Mouse (Mus musculus) forebrain, embryonic 15.5 days (tissue): Measurements from ENCODE around the gene Igf2bp1. TPM values are rescaled to one million over a fixed set of nuclear protein-coding genes. Genes with fewer than 3 reads are reported as not detected.

ENCODE experiments used
- ATAC-seq: fragments of 200-750 bp; cut with Nextera tagmentation; replicated peaks from 2 replicates; pipeline ENCODE4 v1.8.0; 2017; ENCODE audit warnings: mild to moderate bottlenecking, moderate TSS enrichment, moderate library complexity
- H3K27ac ChIP-seq: fragments of 300-500 bp; sonication (generic); replicated peaks from 2 replicates; pipeline ENCODE4 v1.5.1; 2015; ENCODE audit warnings: mild to moderate bottlenecking, inconsistent platforms
- H3K27me3 ChIP-seq: fragments of 300-500 bp; sonication (generic); 2 replicates; pipeline ENCODE4 v1.6.1; 2015; ENCODE audit warnings: inconsistent platforms
- H3K36me3 ChIP-seq: fragments of 300-500 bp; sonication (generic); 2 replicates; pipeline ENCODE4 v1.6.1; 2015; ENCODE audit warnings: mild to moderate bottlenecking, inconsistent platforms
- H3K4me1 ChIP-seq: fragments of 300-500 bp; sonication (generic); 2 replicates; pipeline ENCODE4 v1.6.1; 2015; ENCODE audit warnings: inconsistent platforms
- H3K4me2 ChIP-seq: fragments of 300-500 bp; sonication (generic); replicated peaks from 2 replicates; pipeline ENCODE4 v1.6.1; 2015; ENCODE audit warnings: mild to moderate bottlenecking, inconsistent platforms
- H3K4me3 ChIP-seq: fragments of 300-500 bp; sonication (generic); 2 replicates; pipeline ENCODE4 v1.5.1; 2015; ENCODE audit warnings: mild to moderate bottlenecking, inconsistent platforms
- H3K9ac ChIP-seq: fragments of 300-500 bp; sonication (generic); replicated peaks from 2 replicates; pipeline ENCODE4 v1.6.1; 2015; ENCODE audit warnings: mild to moderate bottlenecking, inconsistent platforms
- H3K9me3 ChIP-seq: fragments of 300-500 bp; sonication (generic); 2 replicates; pipeline ENCODE4 v1.6.1; 2016; ENCODE audit warnings: inconsistent platforms
- WGBS: fragments of 180-500 bp; shearing (Covaris S2); methylation state at CpG from one replicate; pipeline ENCODE4 v1.1.7; 2015; ENCODE audit warnings: mixed read lengths; 5-methylcytosine and 5-hydroxymethylcytosine counted together
- polyA plus RNA-seq: library from polyadenylated mRNA; unstranded; fragments of >200 nt; fragmentation: Nextera tagmentation; extraction: Ambion mirVana; gene quantifications from 2 replicates; pipeline ENCODE4 v1.2.1, GENCODE M21; 2015

Gene Igf2bp1
- polyA plus RNA-seq, 1 experiment from 2014 or later = 22.0 TPM

DNA sequence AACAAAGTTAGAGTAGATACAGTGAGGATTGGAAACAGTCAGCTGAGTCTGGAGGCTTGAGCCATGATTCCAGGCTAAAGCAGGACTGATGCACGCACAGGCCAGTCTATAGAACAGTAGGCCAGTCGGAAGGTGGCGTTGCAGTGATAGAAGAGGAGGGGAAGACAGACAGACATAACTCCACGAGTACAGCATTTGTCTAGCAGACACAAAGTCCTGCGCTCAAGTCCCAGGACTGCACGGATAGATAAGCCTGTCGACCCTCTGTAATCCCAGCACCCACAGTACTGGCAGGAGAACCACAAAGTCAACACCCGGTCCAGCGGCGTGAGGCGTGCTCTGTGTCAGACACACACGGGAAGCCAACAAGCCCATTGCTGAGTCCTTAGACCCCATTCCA is 23.9 kb downstream of the Igf2bp1 start:
- Histone ChIP-seq H3K9ac (no peak overlapping the region), H3K4me3 (no peak overlapping the region), H3K27ac (no peak overlapping the region), H3K4me1 (no peaks in the 10 kb centered on the region), H3K36me3 (0 out of 2 replicates have a peak, but pooled peaks cover 5% of the 10 kb centered on the region), H3K4me2 (no peak overlapping the region), H3K27me3 (no peaks in the 10 kb centered on the region), H3K9me3 (no peaks in the 10 kb centered on the region)
- 82% methylated on average over 12 of the region's 12 CpGs for WGBS
- ATAC-seq = no peak

GRCm38 (mm10) chr11:95980762-95981418 is 24.9 kb downstream of the Igf2bp1 start:
- no peak overlapping the region for H3K4me3 ChIP-seq
- H3K27me3 ChIP-seq = no peaks in the 10 kb centered on the region
- no peak overlapping the region for H3K9ac ChIP-seq
- no peak for ATAC-seq
- H3K27ac ChIP-seq = no peak overlapping the region
- H3K4me2 ChIP-seq = no peak overlapping the region
- H3K4me1 ChIP-seq = no peaks in the 10 kb centered on the region
- H3K36me3 ChIP-seq = peaks cover 14% of the 10 kb centered on the region
- WGBS = 64% methylated on average over 8 of the region's 8 CpGs
- no peaks in the 10 kb centered on the region for H3K9me3 ChIP-seq

GRCm38 (mm10) chr11:95978487-95978886 is 27.3 kb downstream of the Igf2bp1 start:
- Histone ChIP-seq H3K9me3 (no peaks in the 10 kb centered on the region), H3K9ac (no peak overlapping the region), H3K4me1 (no peaks in the 10 kb centered on the region), H3K36me3 (peaks cover 33% of the 10 kb centered on the region), H3K27ac (no peak overlapping the region), H3K4me2 (no peak overlapping the region), H3K27me3 (no peaks in the 10 kb centered on the region), H3K4me3 (no peak overlapping the region)
- no peak for ATAC-seq
- WGBS = 94% methylated on average over 3 of the region's 3 CpGs

GRCm38 (mm10) chr11:95976290-95976689 is 29.4 kb downstream of the Igf2bp1 start:
- H3K9ac ChIP-seq = no peak overlapping the region
- H3K27me3 ChIP-seq = no peaks in the 10 kb centered on the region
- H3K4me3 ChIP-seq = no peak overlapping the region
- H3K9me3 ChIP-seq = no peaks in the 10 kb centered on the region
- no peaks in the 10 kb centered on the region for H3K4me1 ChIP-seq
- no peak for ATAC-seq
- H3K4me2 ChIP-seq = no peak overlapping the region
- 83% methylated on average over 2 of the region's 2 CpGs for WGBS
- H3K27ac ChIP-seq = no peak overlapping the region
- H3K36me3 ChIP-seq = peaks cover 46% of the 10 kb centered on the region

- Histone ChIP-seq H3K9ac (no peak overlapping the region), H3K4me3 (no peak overlapping the region), H3K9me3 (no peaks in the 10 kb centered on the region), H3K4me1 (no peaks in the 10 kb centered on the region), H3K36me3 (peaks cover 52% of the 10 kb centered on the region), H3K27me3 (no peaks in the 10 kb centered on the region), H3K4me2 (no peak overlapping the region), H3K27ac (no peak overlapping the region)
- ATAC-seq = no peak
- 96% methylated on average over 5 of the region's 5 CpGs for WGBS
Observed at GRCm38 (mm10) chr11:95975694-95976093, 30.0 kb downstream of the Igf2bp1 start.

DNA sequence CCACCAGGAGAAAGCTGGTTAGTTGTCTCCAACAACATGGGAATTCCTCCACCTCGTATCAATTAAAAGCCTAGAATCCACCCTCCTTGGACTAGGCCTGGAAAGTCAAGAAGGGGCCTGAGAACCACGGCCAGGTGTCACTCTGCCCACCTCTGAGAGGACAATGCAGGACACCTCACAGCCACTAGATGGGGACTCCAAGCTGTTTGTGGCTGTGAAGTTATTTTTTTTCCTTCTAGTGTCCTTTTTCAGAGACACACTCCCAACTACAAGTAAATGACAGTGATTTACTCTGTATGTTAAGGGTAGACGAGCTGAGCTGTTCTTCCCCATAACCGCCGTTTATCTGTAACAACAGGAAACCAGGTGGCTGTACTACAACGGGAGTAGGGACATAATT is 32.6 kb downstream of the Igf2bp1 start:
- no peaks in the 10 kb centered on the region for H3K4me1 ChIP-seq
- H3K9me3 ChIP-seq = no peaks in the 10 kb centered on the region
- no peak for ATAC-seq
- no peak overlapping the region for H3K4me3 ChIP-seq
- peaks cover 74% of the 10 kb centered on the region for H3K36me3 ChIP-seq
- no peak overlapping the region for H3K9ac ChIP-seq
- 90% methylated on average over 6 of the region's 6 CpGs for WGBS
- H3K27ac ChIP-seq = no peak overlapping the region
- H3K27me3 ChIP-seq = no peaks in the 10 kb centered on the region
- H3K4me2 ChIP-seq = no peak overlapping the region

DNA sequence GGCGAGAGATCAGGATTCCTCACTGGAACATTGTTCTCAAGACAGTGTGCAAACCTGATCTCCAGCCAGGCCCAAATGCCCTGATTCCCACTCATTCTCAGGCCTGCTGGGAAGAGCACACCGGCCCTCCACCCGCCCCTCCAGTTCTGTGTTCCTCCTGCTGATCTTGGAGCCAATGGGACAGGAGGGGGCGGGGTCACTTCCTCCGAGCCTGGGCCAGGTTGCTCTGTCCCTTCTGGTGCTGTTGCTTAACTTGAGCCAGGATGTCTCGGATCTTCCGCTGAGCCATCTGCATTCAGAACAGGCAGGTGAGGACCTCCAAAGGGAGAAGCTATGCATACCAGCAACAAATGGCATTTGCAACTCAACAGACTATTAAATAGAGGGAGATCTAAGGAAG is 42.4 kb downstream of the Igf2bp1 start:
- no peak overlapping the region for H3K9ac ChIP-seq
- no peaks in the 10 kb centered on the region for H3K9me3 ChIP-seq
- 71% methylated on average over 7 of the region's 7 CpGs for WGBS
- no peak overlapping the region for H3K4me2 ChIP-seq
- H3K27me3 ChIP-seq = no peaks in the 10 kb centered on the region
- ATAC-seq = no peak
- H3K4me3 ChIP-seq = no peak overlapping the region
- H3K36me3 ChIP-seq = peaks cover 51% of the 10 kb centered on the region
- no peak overlapping the region for H3K27ac ChIP-seq
- H3K4me1 ChIP-seq = no peaks in the 10 kb centered on the region

DNA sequence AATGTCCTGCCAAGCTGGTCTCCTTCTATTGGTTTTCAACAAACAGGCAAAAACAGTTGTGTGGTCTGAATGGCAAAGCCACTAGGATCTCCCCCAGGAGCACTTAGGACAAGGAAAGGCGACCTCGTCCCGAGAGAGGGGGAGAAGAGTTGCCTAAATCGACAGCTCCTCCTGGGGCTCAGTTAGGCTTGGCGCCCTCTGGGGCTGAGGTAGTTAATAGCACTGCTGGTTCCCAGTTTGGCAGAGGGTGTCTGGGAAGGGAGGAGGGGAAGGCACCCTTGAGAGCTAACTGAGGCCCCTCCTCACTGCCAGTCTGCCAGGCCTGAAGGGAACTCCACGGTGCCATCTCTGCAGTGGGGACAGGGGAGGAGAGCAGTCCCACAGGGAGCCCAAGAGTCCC is 46.6 kb downstream of the Igf2bp1 start:
- 70% methylated on average over 6 of the region's 6 CpGs for WGBS
- Histone ChIP-seq H3K4me1 (no peaks in the 10 kb centered on the region), H3K4me2 (no peak overlapping the region), H3K27ac (no peak overlapping the region), H3K36me3 (peaks cover 12% of the 10 kb centered on the region), H3K9ac (no peak overlapping the region), H3K27me3 (no peaks in the 10 kb centered on the region), H3K9me3 (no peaks in the 10 kb centered on the region), H3K4me3 (no peak overlapping the region)
- ATAC-seq = no peak

GRCm38 (mm10) chr11:95958251-95958650 is 47.5 kb downstream of the Igf2bp1 start:
- H3K36me3 ChIP-seq = peaks cover 6% of the 10 kb centered on the region
- no peak overlapping the region for H3K9ac ChIP-seq
- WGBS = 64% methylated on average over 9 of the region's 9 CpGs
- no peaks in the 10 kb centered on the region for H3K9me3 ChIP-seq
- no peak overlapping the region for H3K4me2 ChIP-seq
- no peaks in the 10 kb centered on the region for H3K4me1 ChIP-seq
- no peak overlapping the region for H3K4me3 ChIP-seq
- ATAC-seq = no peak
- no peaks in the 10 kb centered on the region for H3K27me3 ChIP-seq
- H3K27ac ChIP-seq = no peak overlapping the region

DNA sequence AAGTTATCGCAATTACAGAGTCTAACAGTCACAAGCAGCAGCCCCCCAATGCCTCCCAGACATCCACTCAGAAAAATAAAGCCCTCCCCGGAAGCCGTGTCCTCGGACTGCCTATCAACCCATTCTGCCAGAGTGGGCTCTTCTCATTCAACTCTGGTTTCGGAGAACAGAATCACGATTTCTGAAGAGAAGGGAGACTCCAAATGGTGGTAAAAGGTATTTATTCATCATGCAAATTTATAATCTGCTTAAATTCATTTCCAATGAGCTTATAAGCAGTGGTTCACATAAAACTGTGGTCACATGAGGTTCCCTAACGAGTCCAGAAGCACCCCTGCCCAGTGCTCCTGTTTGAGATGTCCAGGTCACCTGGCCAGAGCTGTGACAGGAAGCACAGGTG is 48.3 kb downstream of the Igf2bp1 start:
- H3K9ac ChIP-seq = no peak overlapping the region
- WGBS = 69% methylated on average over 7 of the region's 7 CpGs
- H3K9me3 ChIP-seq = no peaks in the 10 kb centered on the region
- no peaks in the 10 kb centered on the region for H3K4me1 ChIP-seq
- no peak overlapping the region for H3K4me2 ChIP-seq
- peaks cover 5% of the 10 kb centered on the region for H3K36me3 ChIP-seq
- no peak overlapping the region for H3K4me3 ChIP-seq
- H3K27me3 ChIP-seq = no peaks in the 10 kb centered on the region
- H3K27ac ChIP-seq = no peak overlapping the region
- ATAC-seq = no peak

DNA sequence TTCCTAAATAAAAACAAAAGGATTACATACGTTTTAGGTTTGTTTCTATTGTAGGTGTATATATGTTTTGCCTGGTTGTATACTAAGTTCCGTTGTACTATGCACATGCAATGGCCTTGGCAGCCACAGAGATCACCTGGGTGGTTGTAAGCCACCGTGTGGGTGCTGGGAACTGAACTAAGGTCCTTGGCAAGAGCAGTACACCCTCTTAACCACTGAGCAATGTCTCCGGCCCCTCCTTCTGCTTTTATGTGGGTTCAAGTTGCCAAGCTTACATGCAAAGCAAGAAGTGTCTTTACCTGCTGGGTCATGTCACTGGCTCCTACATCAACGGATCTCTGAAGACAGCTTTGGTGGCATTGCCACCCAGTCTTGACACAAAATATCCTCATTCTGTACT is 52.4 kb downstream of the Igf2bp1 start:
- Histone ChIP-seq H3K9me3 (no peaks in the 10 kb centered on the region), H3K27ac (no peak overlapping the region), H3K27me3 (no peaks in the 10 kb centered on the region), H3K4me1 (no peaks in the 10 kb centered on the region), H3K4me3 (no peak overlapping the region), H3K4me2 (no peak overlapping the region), H3K36me3 (no peaks in the 10 kb centered on the region), H3K9ac (no peak overlapping the region)
- no peak for ATAC-seq
- 92% methylated on average over 5 of the region's 5 CpGs for WGBS

- 63% methylated on average over 13 of the region's 13 CpGs for WGBS
- ATAC-seq = no peak
- Histone ChIP-seq H3K4me3 (no peak overlapping the region), H3K36me3 (no peaks in the 10 kb centered on the region), H3K27me3 (no peaks in the 10 kb centered on the region), H3K9me3 (no peaks in the 10 kb centered on the region), H3K9ac (no peak overlapping the region), H3K4me1 (no peaks in the 10 kb centered on the region), H3K27ac (no peak overlapping the region), H3K4me2 (no peak overlapping the region)
Observed at GRCm38 (mm10) chr11:95945838-95946472, 59.8 kb downstream of the Igf2bp1 start.
